Mouse (Mus musculus) right cerebral cortex, adult 2 months (tissue): ENCODE data around the gene Shoc2.

Experiments
- DNase-seq, 2 experiments: peaks; one replicate each; pipeline ENCODE4 v3.0.0; 2021 to 2022; ENCODE audit warnings: low spot score in 2 of 2

Shoc2 gene

DNA sequence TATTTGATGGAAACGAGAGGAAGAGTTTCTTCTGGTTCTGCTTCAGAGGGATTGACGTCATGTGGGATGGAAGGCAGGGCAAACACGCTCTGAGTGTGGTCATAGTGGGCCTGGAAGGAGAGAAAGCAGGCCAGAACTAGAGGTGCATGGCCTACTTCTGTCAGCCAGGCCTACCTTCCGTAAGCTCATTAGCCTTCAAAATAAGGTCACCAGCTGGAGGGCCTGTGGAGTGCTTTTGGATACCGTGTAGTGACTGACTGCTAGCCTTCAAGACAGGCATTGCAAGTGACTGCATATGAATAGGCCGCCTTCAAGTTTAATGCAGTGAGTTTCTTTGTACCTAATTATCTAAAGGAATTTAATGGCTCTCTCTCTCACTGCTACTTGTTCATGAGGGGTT is 91.0 kb downstream of the Shoc2 start:
- no peak for DNase-seq

DNA sequence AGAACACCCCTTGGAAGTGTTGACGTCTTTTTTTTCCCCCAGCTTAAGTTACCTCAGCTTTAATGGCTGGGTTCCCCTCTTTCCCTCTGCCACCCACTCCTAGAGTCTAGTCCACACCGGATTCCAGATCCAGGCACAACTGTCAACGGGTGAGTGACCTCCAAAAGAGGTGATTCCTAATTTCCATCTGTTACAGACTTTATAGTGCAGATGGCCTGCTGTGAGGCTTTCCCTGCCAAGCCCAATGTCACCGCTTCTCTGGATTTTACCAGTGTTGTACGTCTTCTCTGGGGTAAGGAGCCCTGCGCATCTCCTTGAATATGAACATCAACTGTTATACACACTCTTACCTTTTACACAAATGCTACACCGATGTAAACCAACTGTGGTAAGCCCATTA is 95.3 kb downstream of the Shoc2 start:
- no peak for DNase-seq

DNA sequence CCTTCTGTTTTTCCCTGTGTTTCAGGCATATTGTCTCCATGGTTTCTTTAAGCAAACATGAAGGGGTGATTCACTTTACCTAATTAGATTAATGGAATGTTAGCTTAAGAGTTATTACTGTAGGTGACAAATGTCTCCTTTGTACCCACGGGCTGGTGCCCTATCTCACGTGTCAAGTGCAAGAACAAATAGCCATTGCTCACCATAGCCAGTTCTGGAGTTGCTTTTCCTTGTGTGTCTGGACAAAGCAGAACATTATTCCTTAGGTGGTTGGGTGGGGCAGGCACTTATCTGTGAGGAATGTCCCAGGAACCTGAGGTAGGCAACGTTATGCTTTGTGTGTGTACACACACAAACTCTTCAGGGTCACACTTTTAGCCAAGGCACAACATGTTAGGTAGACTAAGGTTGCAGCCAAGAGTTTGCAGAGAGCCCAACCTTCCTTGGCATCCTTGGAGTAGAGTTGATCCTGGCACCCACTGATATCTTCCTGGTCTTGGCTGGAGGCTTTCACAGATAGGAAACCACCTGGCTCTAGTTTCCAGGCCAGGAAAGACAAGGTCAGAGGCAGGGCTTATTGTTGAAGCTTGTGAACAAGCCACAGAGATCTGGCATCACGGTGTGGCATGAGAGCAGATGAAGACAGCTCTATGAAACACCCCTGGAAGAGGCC is 96.4 kb downstream of the Shoc2 start:
- no peak for DNase-seq

DNA sequence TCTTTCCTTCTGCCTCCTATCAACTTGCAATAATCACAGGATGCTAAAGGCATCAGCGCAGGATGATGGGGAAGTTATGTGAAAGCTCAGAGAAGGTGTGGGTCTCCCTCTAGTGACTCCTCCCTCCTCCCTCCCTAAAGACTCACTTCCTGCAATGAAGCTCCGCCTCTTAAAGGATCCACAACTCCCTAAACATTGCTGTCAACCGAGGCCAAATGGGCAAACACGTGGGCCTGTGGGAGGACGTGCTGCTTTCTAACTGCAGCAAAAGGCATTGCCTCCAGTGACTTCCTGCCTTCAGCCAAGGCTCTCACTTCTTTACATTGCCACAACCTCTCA is 96.9 kb downstream of the Shoc2 start:
- no peak for DNase-seq

DNA sequence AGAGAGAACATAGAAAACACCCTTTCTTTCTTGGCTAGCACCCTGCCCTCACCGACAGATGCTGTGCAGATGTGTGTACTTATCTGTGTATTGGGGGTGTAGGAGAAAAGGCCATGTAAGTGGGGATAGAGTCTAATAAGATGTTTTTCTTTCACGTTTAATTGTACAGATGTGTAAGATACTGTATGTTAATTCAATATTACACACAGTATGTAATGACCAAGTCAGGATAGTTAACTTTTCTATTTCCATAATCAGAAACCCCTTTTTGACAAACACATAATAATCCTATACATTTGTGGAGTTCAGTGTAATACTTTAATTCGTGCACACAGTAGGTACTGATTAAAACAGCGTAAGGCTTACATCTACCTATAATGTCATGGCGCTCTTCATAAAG is 99.7 kb downstream of the Shoc2 start, which contains the start of gene Adra2a:
TSS of gene Adra2a (plus strand) at position 301 of the 400 bp plus-strand sequence.
- DNase-seq: no peak

DNA sequence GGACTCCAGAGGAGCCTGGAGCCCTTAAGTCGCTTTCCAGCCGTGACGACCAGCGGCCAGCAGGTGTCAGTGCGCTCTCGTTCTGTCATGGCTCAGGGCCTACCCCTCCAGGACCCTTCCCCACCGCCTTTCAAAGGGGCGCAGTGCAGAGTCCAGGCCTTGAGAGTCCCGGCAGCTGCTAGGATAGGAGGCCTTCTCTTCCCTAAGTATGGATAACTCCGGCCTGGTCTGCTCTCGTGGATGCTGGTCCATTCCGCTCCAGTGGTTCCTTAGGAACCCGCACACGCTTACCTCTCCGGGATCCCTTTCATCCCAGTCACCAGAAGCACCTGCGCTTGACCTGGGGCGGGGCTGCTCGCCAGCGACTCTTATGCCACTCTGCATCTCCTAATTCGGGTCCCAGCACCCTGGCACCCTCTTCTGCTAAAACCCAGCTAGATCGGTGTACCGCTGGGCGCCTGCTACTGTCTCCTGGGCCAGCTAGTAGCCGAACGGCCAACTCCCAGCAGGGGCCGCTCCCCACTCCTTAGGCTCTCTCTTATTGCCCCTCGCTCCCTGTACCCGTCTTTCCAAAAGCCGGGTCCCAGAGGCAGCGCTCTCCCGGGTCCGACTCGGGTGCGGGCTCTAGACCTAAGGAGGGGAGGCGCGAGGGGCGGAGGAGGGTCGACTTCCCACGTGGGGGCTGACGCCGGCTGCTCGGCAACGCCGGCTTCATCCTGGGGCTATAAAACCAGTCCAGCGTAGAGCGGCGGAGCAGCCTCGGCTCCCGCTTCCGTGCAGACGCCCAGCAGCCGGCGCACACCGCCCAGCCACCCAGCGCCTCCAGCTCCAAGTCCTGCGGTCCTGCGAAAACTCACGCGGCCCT is 100.6 kb downstream of the Shoc2 start:
- peak; percentile 85 to 88 for DNase-seq

DNA sequence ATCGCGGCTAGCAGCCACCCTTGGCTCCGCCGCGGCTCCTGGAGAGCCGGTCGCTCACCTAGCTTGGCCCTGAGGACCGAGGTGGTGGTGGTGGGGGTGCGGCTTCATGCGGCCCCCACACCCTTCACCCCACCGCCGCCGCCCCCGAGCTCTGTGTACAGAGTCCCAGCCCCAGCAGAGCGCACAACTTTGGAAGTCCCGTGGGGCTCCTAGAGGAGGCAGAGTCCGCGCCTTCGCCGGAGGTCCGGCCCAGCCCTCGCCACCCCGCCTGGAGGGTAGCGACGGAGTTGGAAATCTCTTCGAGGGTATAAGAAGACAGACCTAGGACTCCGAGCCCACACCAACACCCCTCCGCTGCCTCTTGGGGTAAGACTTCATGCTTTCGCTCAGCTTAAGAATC is 101.3 kb downstream of the Shoc2 start:
- peak in 1 of 2 experiments; percentile 20 for DNase-seq

DNA sequence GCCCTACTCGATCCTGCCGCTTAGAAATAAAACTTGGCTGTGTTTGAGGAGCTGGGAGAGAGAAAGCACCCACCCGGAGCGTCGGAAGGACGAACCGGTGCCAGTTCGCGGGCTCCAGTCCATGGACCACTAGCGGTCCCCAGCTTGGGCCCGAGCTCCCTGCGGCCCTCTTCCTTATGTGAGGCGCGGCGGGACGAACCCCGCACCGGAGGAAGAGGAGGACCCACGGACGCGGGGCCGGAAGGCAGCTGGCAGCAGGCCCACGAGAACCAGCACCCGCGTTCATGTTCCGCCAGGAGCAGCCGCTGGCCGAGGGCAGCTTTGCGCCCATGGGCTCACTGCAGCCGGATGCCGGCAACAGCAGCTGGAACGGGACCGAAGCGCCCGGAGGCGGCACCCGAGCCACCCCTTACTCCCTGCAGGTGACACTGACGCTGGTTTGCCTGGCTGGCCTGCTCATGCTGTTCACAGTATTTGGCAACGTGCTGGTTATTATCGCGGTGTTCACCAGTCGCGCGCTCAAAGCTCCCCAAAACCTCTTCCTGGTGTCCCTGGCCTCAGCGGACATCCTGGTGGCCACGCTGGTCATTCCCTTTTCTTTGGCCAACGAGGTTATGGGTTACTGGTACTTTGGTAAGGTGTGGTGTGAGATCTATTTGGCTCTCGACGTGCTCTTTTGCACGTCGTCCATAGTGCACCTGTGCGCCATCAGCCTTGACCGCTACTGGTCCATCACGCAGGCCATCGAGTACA is 102.0 kb downstream of the Shoc2 start:
- DNase-seq: peak; percentile 23 to 36

DNA sequence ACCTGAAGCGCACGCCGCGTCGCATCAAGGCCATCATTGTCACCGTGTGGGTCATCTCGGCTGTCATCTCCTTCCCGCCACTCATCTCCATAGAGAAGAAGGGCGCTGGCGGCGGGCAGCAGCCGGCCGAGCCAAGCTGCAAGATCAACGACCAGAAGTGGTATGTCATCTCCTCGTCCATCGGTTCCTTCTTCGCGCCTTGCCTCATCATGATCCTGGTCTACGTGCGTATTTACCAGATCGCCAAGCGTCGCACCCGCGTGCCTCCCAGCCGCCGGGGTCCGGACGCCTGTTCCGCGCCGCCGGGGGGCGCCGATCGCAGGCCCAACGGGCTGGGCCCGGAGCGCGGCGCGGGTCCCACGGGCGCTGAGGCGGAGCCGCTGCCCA is 102.6 kb downstream of the Shoc2 start:
- DNase-seq: no peak

DNA sequence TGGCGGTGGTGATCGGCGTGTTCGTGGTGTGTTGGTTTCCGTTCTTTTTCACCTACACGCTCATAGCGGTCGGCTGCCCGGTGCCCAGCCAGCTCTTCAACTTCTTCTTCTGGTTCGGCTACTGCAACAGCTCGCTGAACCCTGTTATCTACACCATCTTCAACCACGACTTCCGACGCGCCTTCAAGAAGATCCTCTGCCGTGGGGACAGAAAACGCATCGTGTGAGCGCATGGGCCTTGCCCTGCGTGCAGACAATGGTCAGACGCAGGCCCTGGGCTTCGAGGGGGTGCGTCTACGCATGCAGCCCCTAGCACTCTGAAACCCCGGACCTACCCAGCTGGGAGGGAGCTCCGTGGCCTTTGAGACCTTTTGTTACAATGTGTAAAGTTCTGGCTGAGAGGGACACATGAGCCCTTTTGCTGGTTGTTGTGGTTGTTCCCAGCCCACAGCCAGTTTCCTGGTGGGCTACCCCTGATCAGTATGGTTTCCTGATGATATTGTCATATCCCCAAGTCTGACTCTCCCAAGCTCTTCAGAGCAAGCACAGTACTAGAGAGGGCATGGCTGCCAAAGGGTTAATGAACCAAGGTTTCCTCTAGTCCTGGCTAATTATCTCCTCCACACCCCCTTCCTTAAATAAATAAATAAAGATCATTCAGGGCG is 103.4 kb downstream of the Shoc2 start:
- no peak for DNase-seq

DNA sequence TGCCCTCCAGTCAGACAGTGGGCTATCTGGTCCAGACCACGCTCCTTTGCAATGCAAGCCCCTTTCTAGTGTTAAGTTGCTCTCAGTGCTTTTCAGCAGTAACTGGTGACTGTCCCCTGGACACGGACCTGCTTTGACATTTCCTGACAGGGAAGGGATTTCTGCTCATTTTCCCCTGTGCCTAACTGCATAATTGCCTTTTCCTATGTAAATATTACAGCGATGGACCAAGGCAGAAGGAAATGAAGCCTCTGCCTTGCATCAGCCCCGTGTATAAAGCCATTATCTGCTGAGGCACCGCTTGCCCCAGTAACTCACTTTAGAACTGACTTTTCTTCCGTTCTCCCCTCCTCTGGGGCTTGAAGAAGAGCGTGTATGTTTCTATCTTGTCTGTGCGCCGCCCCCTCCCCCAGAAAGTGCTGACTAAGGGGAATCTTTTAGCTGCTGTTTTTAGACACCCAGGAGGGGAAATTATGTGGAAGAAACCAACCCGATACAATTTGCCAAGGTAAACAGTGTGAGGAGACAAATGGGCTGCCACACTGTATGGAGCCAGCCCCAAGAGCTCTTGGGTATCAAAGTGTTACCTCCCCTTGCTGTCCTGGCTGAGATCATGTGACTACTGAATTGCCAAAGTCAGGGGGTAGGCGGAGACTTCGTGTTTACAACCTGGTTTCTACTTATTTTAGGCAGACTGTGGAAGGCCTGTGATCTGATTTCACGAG is 104.2 kb downstream of the Shoc2 start:
- DNase-seq: no peak

DNA sequence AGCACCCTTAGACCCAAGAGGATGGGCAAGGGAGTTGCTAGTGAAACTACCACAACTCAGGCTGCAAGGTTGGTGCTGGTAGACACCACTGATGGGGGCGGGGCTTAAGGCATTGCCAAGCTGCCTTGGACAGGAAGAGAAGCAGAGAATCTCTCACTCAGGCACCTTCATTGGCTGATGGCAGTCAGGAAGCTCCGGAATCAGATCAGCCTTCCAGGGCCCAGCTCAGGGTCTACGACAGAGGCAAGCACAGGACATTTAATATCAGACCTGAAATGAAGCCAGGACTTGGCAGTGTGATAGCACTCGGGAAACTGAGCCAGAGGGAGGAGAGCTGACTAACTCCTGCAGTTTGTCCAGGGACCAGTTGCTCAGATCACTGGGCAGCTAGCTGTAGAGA is 107.5 kb downstream of the Shoc2 start:
- DNase-seq: no peak

DNA sequence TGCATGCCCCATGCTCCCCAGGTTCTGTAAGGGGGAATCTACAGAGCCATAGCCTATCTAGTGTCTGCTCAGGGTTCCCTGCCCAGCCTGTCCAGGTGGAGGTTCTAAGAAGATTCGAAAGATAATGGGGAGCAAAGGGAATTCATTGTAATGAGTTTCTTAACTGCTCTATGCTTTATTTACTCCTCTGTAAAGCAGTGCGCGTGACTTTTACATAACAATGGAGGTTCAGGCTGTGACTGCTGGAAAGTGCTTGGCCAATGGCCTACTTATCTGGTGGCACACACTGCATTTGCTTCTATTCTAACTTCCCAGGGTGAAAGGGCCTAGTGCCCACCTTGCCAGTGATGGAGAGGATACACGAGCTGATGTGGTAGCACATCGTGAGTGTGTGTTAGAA is 111.7 kb downstream of the Shoc2 start:
- no peak for DNase-seq

DNA sequence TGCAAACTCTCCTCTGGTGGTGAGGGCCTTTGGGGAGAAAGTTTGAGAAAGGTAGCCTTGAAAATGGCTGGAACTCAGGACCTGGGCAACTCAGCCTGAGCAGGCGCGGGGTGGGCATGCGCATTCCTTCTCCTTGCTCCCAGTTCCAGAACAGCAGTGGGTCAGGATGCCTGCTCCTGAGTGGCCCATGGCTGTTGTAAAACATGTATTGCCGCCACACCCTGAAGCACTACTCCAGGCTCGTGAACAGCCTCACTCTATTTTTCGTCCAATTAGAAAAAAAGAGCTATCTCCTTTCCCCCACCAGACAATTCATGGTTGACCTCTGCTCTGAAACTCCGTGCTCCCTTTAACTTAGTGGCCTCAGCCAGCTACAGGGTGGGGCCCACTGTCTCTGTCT is 124.3 kb downstream of the Shoc2 start:
- no peak for DNase-seq

DNA sequence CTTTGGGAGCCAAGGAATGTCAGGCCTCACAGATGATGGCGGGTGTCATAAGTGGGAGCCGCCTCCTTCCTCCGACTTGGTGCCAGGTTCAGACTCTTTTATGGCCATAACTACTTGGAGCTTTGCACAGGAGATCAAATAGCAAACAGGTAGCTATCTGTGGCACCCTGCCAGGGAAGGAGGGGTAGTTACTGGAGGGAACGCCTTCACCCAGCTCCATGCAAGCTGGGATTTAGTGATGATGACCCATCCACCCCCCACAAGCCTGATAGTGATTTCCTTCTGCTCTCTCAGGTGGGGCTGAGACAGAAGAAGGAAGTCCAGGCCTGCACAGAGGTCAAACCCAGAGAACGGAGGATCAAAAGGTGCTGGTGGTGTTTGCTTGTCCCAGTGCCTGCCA is 126.4 kb downstream of the Shoc2 start:
- DNase-seq: no peak

DNA sequence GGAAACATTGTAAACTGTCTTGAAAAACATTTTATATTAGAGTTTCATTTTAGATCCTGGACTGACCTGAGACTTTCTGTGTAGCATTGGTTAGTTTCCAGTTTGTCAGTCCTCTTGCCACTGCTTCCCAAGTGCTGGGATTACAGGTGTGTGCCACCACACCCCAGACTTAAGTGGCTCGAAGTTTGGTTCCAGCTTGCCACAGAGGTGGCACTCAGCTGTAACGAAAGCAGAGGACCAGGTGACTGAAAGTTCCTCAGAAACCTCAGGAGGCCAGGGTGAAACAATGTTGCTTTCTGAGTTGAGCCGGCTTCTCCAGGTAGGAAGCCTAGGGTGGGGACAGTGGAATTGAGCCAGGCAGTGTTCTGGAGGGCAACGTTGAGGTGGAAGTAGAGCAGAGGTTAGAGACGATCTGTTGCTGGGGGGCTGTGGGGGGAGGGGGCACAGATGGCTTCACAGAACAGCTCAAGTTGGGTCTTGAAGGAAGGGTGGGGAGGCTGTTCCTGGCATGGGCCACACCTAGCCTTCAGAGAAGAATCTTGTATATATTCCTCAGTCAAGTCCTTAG is 128.2 kb downstream of the Shoc2 start:
- DNase-seq: no peak

DNA sequence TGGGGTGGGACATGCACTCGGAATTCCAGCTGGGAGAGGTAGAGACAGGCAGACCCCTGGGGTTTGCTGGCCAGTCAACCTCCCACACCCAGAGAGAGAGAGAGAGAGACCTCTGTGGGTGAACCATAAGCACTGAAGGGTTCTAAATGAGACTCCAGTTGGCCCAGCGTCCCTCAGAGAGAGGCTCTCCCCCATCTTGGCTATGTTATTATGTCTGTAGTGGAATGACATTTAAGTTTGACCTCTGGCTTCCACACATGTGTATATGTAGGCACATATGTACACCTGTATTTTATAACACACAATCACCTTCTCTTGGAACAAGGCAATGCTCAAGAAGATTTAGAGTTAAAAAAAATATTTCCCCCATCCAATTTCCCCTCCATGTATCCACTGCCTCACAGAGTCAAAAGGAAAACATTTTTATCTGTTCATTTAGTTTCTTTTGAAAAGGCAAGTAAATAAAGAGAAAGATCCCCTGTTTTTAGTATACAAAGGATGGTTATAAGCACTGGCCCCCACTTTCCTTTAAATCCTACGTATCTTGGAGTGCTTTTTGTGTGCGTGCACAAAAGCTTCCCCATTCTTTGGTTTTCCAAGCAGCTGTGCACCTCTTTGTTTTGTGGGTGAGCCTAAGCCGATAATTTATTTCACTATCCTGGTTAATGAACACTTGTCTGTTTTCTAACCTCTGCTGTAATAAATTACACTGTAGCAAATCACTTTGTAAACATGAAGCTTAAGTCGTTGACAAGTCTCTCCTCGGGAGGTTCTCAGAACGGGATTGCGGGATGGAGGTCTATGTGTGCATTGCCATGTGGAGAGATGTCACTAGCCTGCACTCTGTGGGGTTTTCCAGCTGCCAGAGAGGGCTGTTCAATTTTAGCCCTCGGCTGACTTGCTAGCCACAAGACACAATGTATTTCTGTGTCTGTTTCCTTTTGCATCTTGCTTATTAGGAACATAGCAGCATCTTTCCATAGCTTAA is 132.6 kb downstream of the Shoc2 start:
- DNase-seq: no peak

DNA sequence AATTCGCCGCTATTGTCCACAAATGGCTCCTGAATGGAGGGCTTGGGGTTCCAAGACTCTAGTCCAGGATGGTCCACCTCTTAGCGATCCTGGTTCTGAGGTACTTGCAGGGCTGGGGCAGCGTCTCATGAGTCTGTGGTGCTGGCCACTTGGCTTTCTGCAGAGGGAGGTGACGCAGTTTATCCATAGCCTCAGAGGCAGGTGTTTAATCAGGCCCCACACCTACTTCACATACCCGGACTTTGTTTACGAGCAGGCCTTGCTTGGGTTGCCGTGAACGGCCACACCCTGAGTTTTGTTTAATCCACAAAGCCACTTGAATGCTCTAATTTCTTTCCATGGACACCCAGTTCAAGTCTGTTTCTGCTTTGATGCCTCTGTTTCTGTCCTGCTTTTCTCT is 137.2 kb downstream of the Shoc2 start:
- no peak for DNase-seq

DNA sequence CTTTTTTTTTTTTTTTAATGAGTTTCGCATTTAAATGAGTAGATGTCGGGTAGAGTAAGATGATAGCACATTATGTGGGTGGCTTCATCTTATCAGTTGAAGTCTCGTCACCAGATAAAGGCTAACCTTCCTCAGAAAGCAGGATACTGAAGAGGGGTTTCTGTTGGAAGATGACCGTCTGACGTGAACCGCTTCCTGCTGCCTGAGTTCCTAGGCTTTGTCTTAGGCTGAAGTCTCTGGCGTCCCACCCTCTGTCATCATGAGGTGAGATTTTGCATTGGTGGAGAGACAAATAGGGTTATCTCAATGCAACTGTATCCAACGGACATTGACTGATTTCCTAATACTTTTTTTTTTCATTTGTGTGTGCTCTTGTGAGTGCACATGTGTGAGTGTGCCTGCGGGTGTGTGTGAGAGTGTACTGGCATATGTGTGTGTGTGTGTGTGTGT is 137.6 kb downstream of the Shoc2 start:
- no peak for DNase-seq
